Mouse (Mus musculus) heart, postnatal 0 days (tissue): ENCODE results near the gene Asic2.

Source experiments
- CTCF ChIP-seq: IDR thresholded peaks from 2 replicates; pipeline ENCODE4 v1.5.1; 2016; ENCODE audit warnings: antibody characterized with exemption, control low read depth, low read depth
- EP300 ChIP-seq: IDR thresholded peaks from 2 replicates; pipeline ENCODE4 v1.6.1; 2016; ENCODE audit warnings: antibody characterized with exemption, low read depth

DNA sequence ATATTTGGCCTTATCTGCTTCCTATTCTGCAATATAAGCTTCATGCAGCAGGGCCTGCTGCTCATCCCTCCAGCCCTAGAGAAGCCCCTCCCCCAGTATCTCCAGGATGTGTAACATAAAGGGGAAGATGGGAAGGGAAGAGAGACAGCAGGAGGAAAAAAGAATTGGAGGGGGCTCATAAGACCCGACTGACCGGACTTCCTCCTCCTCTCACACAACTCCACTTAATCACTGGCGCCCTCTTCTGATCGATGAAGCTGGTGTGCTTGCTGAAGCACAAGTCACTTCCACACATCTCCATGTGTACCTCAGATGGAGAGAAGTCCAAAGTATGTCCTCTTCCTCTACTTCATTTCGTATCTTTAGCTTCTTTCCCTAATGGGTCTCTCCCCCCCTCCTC, 506.1 kb downstream of the Asic2 start:
- peak; percentile 47 for TF ChIP-seq CTCF
- no peak for TF ChIP-seq EP300
